Mouse (Mus musculus): ENCODE results near the gene Gabpb2.

Gabpb2 gene

GRCm38 (mm10) chr3:95194721-95195135 lies 23.0 kb downstream of the Gabpb2 start:
- no peak for DNase-seq (ENCODE audit: extremely low spot score)

GRCm38 (mm10) chr3:95186888-95187287 lies 30.8 kb downstream of the Gabpb2 start:
- DNase-seq (ENCODE audit: extremely low spot score): no peak

- DNase-seq (ENCODE audit: extremely low spot score): no peak
These were observed 31.6 kb downstream of the Gabpb2 start for GRCm38 (mm10) chr3:95186100-95186499.

GRCm38 (mm10) chr3:95184796-95185577 lies 32.7 kb downstream of the Gabpb2 start:
- DNase-seq (ENCODE audit: extremely low spot score): no peak

GRCm38 (mm10) chr3:95181841-95182240 lies 35.9 kb downstream of the Gabpb2 start:
- no peak for DNase-seq (ENCODE audit: extremely low spot score)

GRCm38 (mm10) chr3:95179890-95180289 lies 37.8 kb downstream of the Gabpb2 start:
- DNase-seq (ENCODE audit: extremely low spot score): no peak

GRCm38 (mm10) chr3:95178948-95179347 lies 38.8 kb downstream of the Gabpb2 start:
- DNase-seq (ENCODE audit: extremely low spot score): no peak

- no peak for DNase-seq (ENCODE audit: extremely low spot score)
These were observed 40.1 kb downstream of the Gabpb2 start for GRCm38 (mm10) chr3:95177583-95177982.

GRCm38 (mm10) chr3:95176500-95176899 lies 41.2 kb downstream of the Gabpb2 start:
- DNase-seq (ENCODE audit: extremely low spot score): no peak

- peak; percentile 88 for DNase-seq (ENCODE audit: extremely low spot score)
These were observed 43.6 kb downstream of the Gabpb2 start for GRCm38 (mm10) chr3:95174011-95174592.

- peak; percentile 42 for DNase-seq (ENCODE audit: extremely low spot score)
These were observed 44.3 kb downstream of the Gabpb2 start for GRCm38 (mm10) chr3:95173256-95173949.

- DNase-seq (ENCODE audit: extremely low spot score): peak; percentile 18
These were observed 45.0 kb downstream of the Gabpb2 start for GRCm38 (mm10) chr3:95172526-95173255.

GRCm38 (mm10) chr3:95171105-95171504 lies 46.6 kb downstream of the Gabpb2 start:
- no peak for DNase-seq (ENCODE audit: extremely low spot score)

- no peak for DNase-seq (ENCODE audit: extremely low spot score)
These were observed 47.7 kb downstream of the Gabpb2 start for GRCm38 (mm10) chr3:95169996-95170395.

GRCm38 (mm10) chr3:95164840-95165239 lies 52.9 kb downstream of the Gabpb2 start:
- no peak for DNase-seq (ENCODE audit: extremely low spot score)

- DNase-seq (ENCODE audit: extremely low spot score): no peak
These were observed 53.5 kb downstream of the Gabpb2 start for GRCm38 (mm10) chr3:95164256-95164550.

GRCm38 (mm10) chr3:95163419-95164255 lies 54.1 kb downstream of the Gabpb2 start:
- no peak for DNase-seq (ENCODE audit: extremely low spot score)

GRCm38 (mm10) chr3:95162345-95162628 lies 55.4 kb downstream of the Gabpb2 start:
- no peak for DNase-seq (ENCODE audit: extremely low spot score)

- DNase-seq (ENCODE audit: extremely low spot score): no peak
These were observed 55.9 kb downstream of the Gabpb2 start for GRCm38 (mm10) chr3:95161618-95162344.

GRCm38 (mm10) chr3:95161041-95161551 lies 56.6 kb downstream of the Gabpb2 start:
- DNase-seq (ENCODE audit: extremely low spot score): peak; percentile 52
